Mouse (Mus musculus): ENCODE measurements around the gene Wdr82. TPM values are rescaled to one million over a fixed set of nuclear protein-coding genes. Genes with fewer than 3 reads are reported as not detected.

The Wdr82 gene
- polyA plus RNA-seq, 1 experiment from 2014 or later = 25.2 TPM

DNA sequence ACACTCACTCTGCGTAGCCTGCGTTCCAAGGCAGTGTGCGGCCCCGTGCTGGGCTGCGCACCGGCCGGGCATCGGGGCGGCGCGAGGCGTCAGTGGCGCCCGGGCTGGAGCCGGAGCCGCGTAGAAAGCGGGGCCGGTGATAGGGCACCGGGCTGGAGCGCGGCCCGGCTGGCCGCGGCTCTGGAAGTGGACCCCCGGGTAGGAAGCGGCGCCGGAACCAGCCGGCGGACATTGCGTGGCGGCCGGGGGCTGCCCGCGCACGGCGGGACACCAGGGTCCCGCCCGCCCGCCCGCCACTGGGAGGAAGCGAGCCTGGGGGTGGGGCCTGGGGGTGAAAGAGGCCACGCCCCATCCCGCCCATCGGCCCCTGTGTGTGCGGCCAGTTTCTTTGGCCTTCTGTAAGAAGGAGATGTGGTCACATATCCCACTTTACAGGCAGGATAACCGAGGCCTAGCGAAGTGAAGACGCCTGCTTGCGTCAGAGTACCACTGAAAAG is 28.3 kb downstream of the Wdr82 start:
- peak; percentile 79 for DNase-seq (ENCODE audit: low spot score)
- 1% methylated on average over 39 of the region's 51 CpGs for WGBS
- H3K9me3 ChIP-seq (ENCODE audit: control insufficient read depth, low read length) = no peaks in the 10 kb centered on the region

GRCm38 (mm10) chr9:106199535-106200272 is 29.0 kb downstream of the Wdr82 start, which contains the start of gene Ppm1m:
Gene Ppm1m, minus strand, starts transcription at chr9:106199746.
- H3K4me2 ChIP-seq (ENCODE audit: low read depth) = peak within 1 kb of the TSS; percentile 64
- WGBS = 40% methylated on average over 18 of the region's 18 CpGs
- no peaks in the 10 kb centered on the region for H3K27me3 ChIP-seq (ENCODE audit: control insufficient read depth, insufficient read depth, low read length)
- no peaks in the 10 kb centered on the region for H3K9me3 ChIP-seq (ENCODE audit: control insufficient read depth, low read length)
- H3K4me1 ChIP-seq (ENCODE audit: control insufficient read depth, insufficient read depth, low read length) = peaks cover 13% of the 10 kb centered on the region
- no peak for DNase-seq (ENCODE audit: low spot score)
- H3K27ac ChIP-seq (ENCODE audit: low read depth, low read length) = no peak within 1 kb of the TSS
- peak within 1 kb of the TSS; percentile 73 for H3K9ac ChIP-seq (ENCODE audit: low read length)
- no peaks in the 10 kb centered on the region for H3K36me3 ChIP-seq (ENCODE audit: control insufficient read depth, insufficient read depth, low read length)
- peak within 1 kb of the TSS; percentile 65 for H3K4me3 ChIP-seq (ENCODE audit: low read depth, low read length)
- ATAC-seq (ENCODE audit: insufficient read depth, low FRiP score, low TSS enrichment) = peak; percentile 3; the same call in 1 of the 2 replicates

More for the DNA sequence above, 28.3 kb downstream of the Wdr82 start:
- H3K36me3 ChIP-seq (ENCODE audit: control insufficient read depth, insufficient read depth, low read length) = no peaks in the 10 kb centered on the region; the same call in 1 of the 2 replicates
- H3K27me3 ChIP-seq (ENCODE audit: control insufficient read depth, insufficient read depth, low read length) = no peaks in the 10 kb centered on the region
- peak overlapping the region; percentile 64 for H3K4me2 ChIP-seq (ENCODE audit: low read depth)
- H3K4me1 ChIP-seq (ENCODE audit: control insufficient read depth, insufficient read depth, low read length) = peaks cover 9% of the 10 kb centered on the region
- H3K9ac ChIP-seq (ENCODE audit: low read length) = peak overlapping the region; percentile 73
- H3K4me3 ChIP-seq (ENCODE audit: low read depth, low read length) = peak overlapping the region; percentile 65
- H3K27ac ChIP-seq (ENCODE audit: low read depth, low read length) = no peak overlapping the region
- ATAC-seq (ENCODE audit: insufficient read depth, low FRiP score, low TSS enrichment) = peak; percentile 52

DNA sequence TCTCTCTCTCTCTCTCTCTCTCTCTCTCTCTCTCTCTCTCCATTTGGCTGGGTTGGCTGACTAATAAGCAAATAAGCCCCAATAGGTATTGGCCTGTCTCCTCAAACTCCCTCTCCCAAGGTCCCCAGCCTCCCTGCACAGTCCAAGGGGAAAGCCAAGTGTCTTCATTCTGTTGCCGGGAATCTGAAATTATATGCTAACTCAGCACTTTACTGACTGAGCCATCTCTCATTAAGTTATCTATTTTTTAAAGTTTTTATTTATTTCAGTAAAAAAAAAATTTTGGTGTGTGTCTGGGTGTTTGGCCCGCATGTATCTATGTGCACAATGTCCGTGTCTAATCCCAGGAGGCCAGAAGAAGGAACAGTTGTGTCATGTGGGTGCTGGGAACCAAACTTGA is 31.2 kb downstream of the Wdr82 start:
- WGBS = 91% methylated on average over 3 of the region's 3 CpGs
- Histone ChIP-seq H3K4me1 (ENCODE audit: control insufficient read depth, insufficient read depth, low read length) (peaks cover 13% of the 10 kb centered on the region), H3K4me3 (ENCODE audit: low read depth, low read length) (no peak overlapping the region; the same call in 1 of the 2 replicates), H3K27me3 (ENCODE audit: control insufficient read depth, insufficient read depth, low read length) (no peaks in the 10 kb centered on the region), H3K9ac (ENCODE audit: low read length) (no peak overlapping the region), H3K36me3 (ENCODE audit: control insufficient read depth, insufficient read depth, low read length) (no peaks in the 10 kb centered on the region), H3K27ac (ENCODE audit: low read depth, low read length) (no peak overlapping the region), H3K4me2 (ENCODE audit: low read depth) (no peak overlapping the region), H3K9me3 (ENCODE audit: control insufficient read depth, low read length) (no peaks in the 10 kb centered on the region)
- ATAC-seq (ENCODE audit: insufficient read depth, low FRiP score, low TSS enrichment) (no peak), DNase-seq (ENCODE audit: low spot score) (no peak)

DNA sequence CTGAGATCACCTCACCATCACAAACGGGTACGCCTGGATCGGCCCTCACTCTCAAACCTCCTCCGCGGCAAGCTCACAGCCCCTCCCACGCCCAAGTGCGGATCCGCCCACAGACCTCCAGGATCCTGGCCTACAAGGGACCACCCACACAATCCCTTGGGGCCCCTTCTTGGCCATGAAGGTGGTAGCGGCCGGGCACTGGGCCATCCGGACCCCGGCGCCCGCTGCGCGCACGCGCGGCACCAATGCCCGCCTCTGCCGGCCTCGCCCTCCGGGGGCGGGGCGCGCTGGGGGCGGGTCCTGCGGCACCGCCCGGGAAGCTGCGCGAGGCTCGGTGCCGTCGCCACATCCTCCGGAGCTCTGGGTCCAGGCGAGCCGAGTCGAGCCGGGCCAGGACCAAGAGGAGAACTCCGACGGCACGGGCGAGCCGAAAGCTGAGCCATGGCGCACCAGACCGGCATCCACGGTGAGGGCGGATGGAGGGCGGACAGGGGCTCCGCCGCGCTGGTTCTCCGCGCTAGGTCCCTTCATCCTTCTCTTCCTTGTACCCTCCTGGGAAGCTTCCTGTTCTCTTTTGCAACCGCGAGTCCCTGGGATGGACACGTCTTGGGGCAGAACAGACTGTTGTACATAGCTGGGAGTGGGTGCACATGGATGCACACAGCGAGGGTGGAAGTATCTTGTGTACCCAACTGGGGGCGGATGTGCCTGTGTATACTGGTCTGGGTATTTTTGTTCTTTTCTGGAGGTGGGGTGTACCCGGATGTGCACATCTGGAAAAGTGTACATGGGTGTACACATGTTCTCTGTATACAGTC is 32.3 kb downstream of the Wdr82 start, which contains the start of gene Twf2:
TSS of gene Twf2 (plus strand) at position 290 of the 818 bp plus-strand sequence.
- ATAC-seq (ENCODE audit: insufficient read depth, low FRiP score, low TSS enrichment) (peak; percentile 86), DNase-seq (ENCODE audit: low spot score) (peak; percentile 93)
- peak within 1 kb of the TSS; percentile 63 for H3K9ac ChIP-seq (ENCODE audit: low read length)
- H3K27me3 ChIP-seq (ENCODE audit: control insufficient read depth, insufficient read depth, low read length) = no peaks in the 10 kb centered on the region
- H3K4me2 ChIP-seq (ENCODE audit: low read depth) = peak within 1 kb of the TSS; percentile 50
- peak within 1 kb of the TSS; percentile 11; the same call in 1 of the 2 replicates for H3K27ac ChIP-seq (ENCODE audit: low read depth, low read length)
- no peaks in the 10 kb centered on the region for H3K9me3 ChIP-seq (ENCODE audit: control insufficient read depth, low read length)
- H3K4me3 ChIP-seq (ENCODE audit: low read depth, low read length) = peak within 1 kb of the TSS; percentile 43
- H3K4me1 ChIP-seq (ENCODE audit: control insufficient read depth, insufficient read depth, low read length) = peaks cover 13% of the 10 kb centered on the region
- H3K36me3 ChIP-seq (ENCODE audit: control insufficient read depth, insufficient read depth, low read length) = no peaks in the 10 kb centered on the region
- WGBS = 2% methylated on average over 56 of the region's 61 CpGs

DNA sequence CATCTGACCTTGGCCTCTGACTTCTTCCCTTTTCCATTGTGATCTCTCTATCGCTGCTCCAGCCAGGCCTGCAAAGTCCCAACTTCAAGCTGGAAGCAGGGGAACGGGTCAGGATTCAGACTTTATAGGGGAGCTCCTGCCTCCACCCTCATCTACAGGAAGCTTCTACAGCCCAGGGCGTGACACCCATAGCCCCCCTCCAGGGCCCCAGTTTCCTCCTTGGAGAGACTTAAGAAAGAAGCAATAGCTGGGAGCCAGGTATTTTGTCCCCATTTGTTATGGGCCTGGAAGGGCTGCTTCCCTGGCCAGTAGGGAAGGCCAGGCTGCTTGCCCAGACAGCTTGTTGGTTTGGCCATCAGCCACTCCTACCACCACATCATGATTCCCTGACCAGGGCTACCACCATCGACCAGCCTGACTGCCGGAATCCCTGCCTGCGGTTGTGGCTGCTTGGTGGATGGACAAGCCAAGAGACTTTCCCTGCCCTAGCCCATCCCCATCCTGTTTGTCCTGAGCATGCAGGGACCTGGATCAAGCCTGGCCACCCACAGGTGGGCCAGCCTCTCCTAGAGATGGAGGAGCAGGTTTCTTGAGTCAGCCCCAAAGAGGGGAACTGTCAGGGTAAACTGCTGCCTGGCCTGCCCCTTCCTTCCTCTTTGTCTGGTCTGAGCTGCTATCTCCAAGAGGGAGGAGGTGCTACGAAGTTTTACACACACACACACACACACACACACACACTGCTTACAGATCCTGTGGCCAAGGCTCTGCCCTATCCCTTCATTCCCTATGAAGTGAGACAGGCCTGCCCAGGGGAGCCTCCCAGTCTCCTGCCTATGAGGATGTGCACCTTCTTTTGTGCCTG is 33.5 kb downstream of the Wdr82 start:
- H3K27me3 ChIP-seq (ENCODE audit: control insufficient read depth, insufficient read depth, low read length) = no peaks in the 10 kb centered on the region
- H3K27ac ChIP-seq (ENCODE audit: low read depth, low read length) = no peak overlapping the region
- DNase-seq (ENCODE audit: low spot score) = no peak
- H3K9me3 ChIP-seq (ENCODE audit: control insufficient read depth, low read length) = no peaks in the 10 kb centered on the region
- H3K4me1 ChIP-seq (ENCODE audit: control insufficient read depth, insufficient read depth, low read length) = peaks cover 11% of the 10 kb centered on the region
- H3K36me3 ChIP-seq (ENCODE audit: control insufficient read depth, insufficient read depth, low read length) = no peaks in the 10 kb centered on the region
- WGBS = 82% methylated on average over 7 of the region's 7 CpGs
- no peak overlapping the region; the same call in 1 of the 2 replicates for H3K9ac ChIP-seq (ENCODE audit: low read length)
- H3K4me3 ChIP-seq (ENCODE audit: low read depth, low read length) = no peak overlapping the region
- no peak for ATAC-seq (ENCODE audit: insufficient read depth, low FRiP score, low TSS enrichment)
- H3K4me2 ChIP-seq (ENCODE audit: low read depth) = peak overlapping the region; percentile 50

GRCm38 (mm10) chr9:106205713-106206290 is 35.1 kb downstream of the Wdr82 start:
- no peak overlapping the region for H3K27ac ChIP-seq (ENCODE audit: low read depth, low read length)
- 87% methylated on average over 7 of the region's 7 CpGs for WGBS
- no peaks in the 10 kb centered on the region for H3K36me3 ChIP-seq (ENCODE audit: control insufficient read depth, insufficient read depth, low read length)
- no peaks in the 10 kb centered on the region for H3K27me3 ChIP-seq (ENCODE audit: control insufficient read depth, insufficient read depth, low read length)
- no peak overlapping the region for H3K4me3 ChIP-seq (ENCODE audit: low read depth, low read length)
- H3K9me3 ChIP-seq (ENCODE audit: control insufficient read depth, low read length) = no peaks in the 10 kb centered on the region
- no peak for ATAC-seq (ENCODE audit: insufficient read depth, low FRiP score, low TSS enrichment)
- DNase-seq (ENCODE audit: low spot score) = no peak
- H3K9ac ChIP-seq (ENCODE audit: low read length) = no peak overlapping the region
- peaks cover 9% of the 10 kb centered on the region; the same call in 1 of the 2 replicates for H3K4me1 ChIP-seq (ENCODE audit: control insufficient read depth, insufficient read depth, low read length)
- no peak overlapping the region for H3K4me2 ChIP-seq (ENCODE audit: low read depth)

DNA sequence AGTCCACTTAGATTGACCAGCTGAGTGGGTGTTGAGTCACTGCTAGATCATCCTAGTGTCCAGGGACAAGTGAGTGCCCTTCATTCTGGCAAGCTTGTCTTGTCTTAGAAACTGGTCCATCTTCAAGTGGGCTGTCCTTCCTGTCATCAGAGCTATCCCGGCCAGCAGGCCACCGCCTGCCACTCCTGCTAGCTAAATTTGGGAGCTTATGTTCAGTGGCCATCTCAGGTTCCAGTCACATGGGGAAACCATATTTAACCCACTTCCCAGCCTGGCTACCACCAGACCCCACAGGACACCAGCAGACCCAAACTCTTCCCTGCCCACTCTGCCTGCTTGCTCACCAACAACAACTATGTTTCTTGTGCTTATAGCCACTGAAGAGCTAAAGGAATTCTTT is 35.8 kb downstream of the Wdr82 start:
- Histone ChIP-seq H3K36me3 (ENCODE audit: control insufficient read depth, insufficient read depth, low read length) (no peaks in the 10 kb centered on the region), H3K27ac (ENCODE audit: low read depth, low read length) (no peak overlapping the region), H3K9ac (ENCODE audit: low read length) (no peak overlapping the region), H3K9me3 (ENCODE audit: control insufficient read depth, low read length) (no peaks in the 10 kb centered on the region), H3K27me3 (ENCODE audit: control insufficient read depth, insufficient read depth, low read length) (no peaks in the 10 kb centered on the region), H3K4me2 (ENCODE audit: low read depth) (no peak overlapping the region), H3K4me3 (ENCODE audit: low read depth, low read length) (no peak overlapping the region), H3K4me1 (ENCODE audit: control insufficient read depth, insufficient read depth, low read length) (peaks cover 15% of the 10 kb centered on the region)
- DNase-seq (ENCODE audit: low spot score) = no peak
- ATAC-seq (ENCODE audit: insufficient read depth, low FRiP score, low TSS enrichment) = no peak
- 76% methylated on average over 2 of the region's 2 CpGs for whole genome bisulfite sequencing

DNA sequence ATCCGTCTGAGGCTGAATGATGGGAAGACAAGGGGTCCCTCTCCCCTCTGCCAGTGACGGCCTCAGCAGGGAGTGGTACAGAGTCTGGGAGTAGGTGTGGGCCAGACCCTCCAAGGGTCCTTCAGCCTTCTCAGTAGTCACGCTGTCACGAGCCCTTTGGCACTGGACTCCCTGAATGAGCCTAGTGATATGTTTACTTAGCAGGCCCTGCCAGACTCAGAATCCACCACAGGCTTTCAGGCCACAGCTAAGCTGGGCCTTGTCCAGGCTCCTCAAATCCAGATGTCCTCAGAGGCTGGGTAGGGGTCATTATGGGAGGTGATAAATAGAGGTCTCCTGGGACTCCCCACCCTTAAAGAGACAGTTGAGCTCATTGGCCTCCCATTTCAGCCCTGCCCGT is 37.5 kb downstream of the Wdr82 start:
- DNase-seq (ENCODE audit: low spot score) (no peak), ATAC-seq (ENCODE audit: insufficient read depth, low FRiP score, low TSS enrichment) (no peak)
- WGBS = 79% methylated on average over 5 of the region's 5 CpGs
- Histone ChIP-seq H3K9ac (ENCODE audit: low read length) (no peak overlapping the region), H3K4me2 (ENCODE audit: low read depth) (no peak overlapping the region), H3K27ac (ENCODE audit: low read depth, low read length) (no peak overlapping the region), H3K36me3 (ENCODE audit: control insufficient read depth, insufficient read depth, low read length) (no peaks in the 10 kb centered on the region), H3K27me3 (ENCODE audit: control insufficient read depth, insufficient read depth, low read length) (no peaks in the 10 kb centered on the region), H3K4me1 (ENCODE audit: control insufficient read depth, insufficient read depth, low read length) (peaks cover 18% of the 10 kb centered on the region), H3K4me3 (ENCODE audit: low read depth, low read length) (no peak overlapping the region), H3K9me3 (ENCODE audit: control insufficient read depth, low read length) (no peaks in the 10 kb centered on the region)
